Mouse (Mus musculus): ENCODE results near the gene Pga5. TPM values are rescaled to one million over a fixed set of nuclear protein-coding genes. Genes with fewer than 3 reads are reported as not detected.
A peak's percentile ranks its signal among the peaks of the same experiment; 100 is the strongest.

The Pga5 gene
- polyA plus RNA-seq, 1 experiment from 2014 or later = not detected

GRCm38 (mm10) chr19:10699851-10700250 is 22.0 kb upstream of the Pga5 start:
- ATAC-seq (replicated peaks) = 0 out of 2 replicates have a peak, but pooled peaks have one; percentile 23
- Histone ChIP-seq H3K27me3 (no peaks in the 10 kb centered on the region), H3K9me3 (no peaks in the 10 kb centered on the region), H3K4me2 (replicated peaks) (no peak overlapping the region), H3K9ac (replicated peaks) (no peak overlapping the region), H3K4me3 (no peak overlapping the region), H3K27ac (replicated peaks) (peak overlapping the region; percentile 24; the same call in 1 of the 2 replicates), H3K4me1 (peaks cover 63% of the 10 kb centered on the region), H3K36me3 (no peaks in the 10 kb centered on the region)
- WGBS = 43% methylated on average over 9 of the region's 9 CpGs

DNA sequence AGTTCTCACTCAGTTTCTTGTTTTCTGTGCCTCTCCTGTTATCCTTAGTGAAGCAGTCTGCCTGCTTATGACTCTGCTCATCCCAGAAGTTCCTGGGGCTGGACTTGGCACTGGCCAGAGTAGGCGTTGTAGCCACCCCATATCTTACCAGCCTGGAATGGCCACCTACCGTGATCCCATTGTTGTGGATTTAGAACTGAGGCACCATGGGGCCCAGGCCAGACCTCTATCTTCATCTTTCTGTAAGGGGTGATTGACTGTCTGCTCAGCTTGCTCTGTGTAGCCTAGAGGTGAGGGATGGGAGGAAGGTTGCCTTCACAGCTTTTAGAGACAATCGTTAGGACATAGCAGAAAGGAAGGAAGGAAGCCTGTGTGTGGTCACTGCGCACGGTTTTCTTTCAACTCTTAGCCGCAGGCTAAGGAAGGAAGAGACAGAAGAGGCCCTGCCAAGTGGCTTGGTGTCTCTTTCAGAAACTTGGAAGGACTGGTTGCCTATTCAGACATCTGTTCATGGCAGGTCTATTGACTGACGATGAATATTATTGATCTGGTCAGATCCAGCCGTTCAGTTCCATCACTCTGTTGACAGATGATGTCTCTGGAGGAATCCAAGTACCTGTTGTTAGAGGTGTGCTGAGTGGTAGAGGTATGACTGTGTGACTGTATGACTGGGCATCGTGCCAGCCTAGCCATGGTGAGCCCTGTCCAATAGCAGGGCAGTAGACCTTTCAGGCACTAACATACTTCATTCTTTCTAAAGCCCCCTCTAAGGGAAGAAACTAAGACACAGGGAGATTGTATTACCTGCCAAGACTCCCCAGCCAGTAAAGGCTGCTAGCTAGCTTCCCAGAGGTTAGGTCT is 20.5 kb upstream of the Pga5 start:
- H3K27ac ChIP-seq (replicated peaks) = no peak overlapping the region
- no peak overlapping the region for H3K9ac ChIP-seq (replicated peaks)
- no peaks in the 10 kb centered on the region for H3K27me3 ChIP-seq
- H3K4me2 ChIP-seq (replicated peaks) = no peak overlapping the region
- H3K9me3 ChIP-seq = no peaks in the 10 kb centered on the region
- H3K36me3 ChIP-seq = no peaks in the 10 kb centered on the region
- H3K4me3 ChIP-seq = no peak overlapping the region
- no peak for ATAC-seq (replicated peaks)
- H3K4me1 ChIP-seq = peaks cover 63% of the 10 kb centered on the region
- WGBS = 70% methylated on average over 9 of the region's 9 CpGs

GRCm38 (mm10) chr19:10695801-10696200 is 17.9 kb upstream of the Pga5 start:
- no peak overlapping the region for H3K4me3 ChIP-seq
- ATAC-seq (replicated peaks) = peak; percentile 30; the same call in 1 of the 2 replicates
- H3K36me3 ChIP-seq = no peaks in the 10 kb centered on the region
- H3K27ac ChIP-seq (replicated peaks) = peak overlapping the region; percentile 65
- 0 out of 2 replicates have a peak overlapping the region, but pooled peaks have one; percentile 27 for H3K9ac ChIP-seq (replicated peaks)
- peaks cover 66% of the 10 kb centered on the region for H3K4me1 ChIP-seq
- H3K4me2 ChIP-seq (replicated peaks) = peak overlapping the region; percentile 11; the same call in 1 of the 2 replicates
- H3K27me3 ChIP-seq = no peaks in the 10 kb centered on the region
- no peaks in the 10 kb centered on the region for H3K9me3 ChIP-seq
- WGBS = 16% methylated on average over 7 of the region's 7 CpGs

DNA sequence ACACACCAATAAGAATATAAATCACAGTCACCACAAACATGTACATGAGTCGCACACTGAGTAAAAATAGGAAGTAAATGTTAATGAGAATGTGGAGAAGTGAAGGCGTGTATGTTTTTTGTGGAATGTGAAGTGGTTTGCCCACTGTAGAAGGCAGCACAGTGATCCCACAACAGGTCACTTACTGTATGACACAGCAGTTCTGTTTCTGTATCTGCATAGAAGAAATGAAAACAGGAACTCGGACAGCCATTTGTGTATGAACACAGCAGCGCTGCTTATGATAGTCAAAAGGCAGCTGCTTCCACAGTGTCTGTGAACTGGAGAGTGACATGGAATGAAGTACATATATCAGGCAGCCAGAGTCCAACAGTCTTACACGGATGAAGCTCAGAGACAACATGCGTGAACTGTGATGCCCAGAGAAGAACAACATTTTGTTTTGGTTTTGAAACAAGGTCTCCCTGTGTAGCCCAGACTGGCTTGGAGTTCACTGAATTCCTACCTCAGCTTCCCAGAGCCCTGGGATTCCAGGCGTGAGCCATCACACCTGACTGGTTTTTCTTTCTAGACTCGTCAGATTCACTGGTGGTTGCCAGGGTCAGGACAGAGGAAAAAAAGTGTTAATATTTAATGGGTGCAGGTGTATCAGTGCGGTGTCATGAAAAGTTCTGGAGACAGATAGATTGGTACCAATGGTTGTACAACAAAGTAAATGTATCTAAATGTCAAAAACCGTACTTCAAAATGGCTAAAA is 16.2 kb upstream of the Pga5 start:
- Histone ChIP-seq H3K4me3 (no peak overlapping the region), H3K9ac (replicated peaks) (no peak overlapping the region), H3K27me3 (no peaks in the 10 kb centered on the region), H3K36me3 (no peaks in the 10 kb centered on the region), H3K4me2 (replicated peaks) (no peak overlapping the region), H3K4me1 (peaks cover 65% of the 10 kb centered on the region), H3K27ac (replicated peaks) (no peak overlapping the region), H3K9me3 (no peaks in the 10 kb centered on the region)
- WGBS = 87% methylated on average over 10 of the region's 10 CpGs
- ATAC-seq (replicated peaks) = no peak

GRCm38 (mm10) chr19:10692361-10692760 is 14.5 kb upstream of the Pga5 start:
- H3K36me3 ChIP-seq = no peaks in the 10 kb centered on the region
- H3K9me3 ChIP-seq = no peaks in the 10 kb centered on the region
- no peak overlapping the region for H3K4me2 ChIP-seq (replicated peaks)
- no peak overlapping the region for H3K27ac ChIP-seq (replicated peaks)
- peaks cover 59% of the 10 kb centered on the region for H3K4me1 ChIP-seq
- H3K27me3 ChIP-seq = no peaks in the 10 kb centered on the region
- H3K9ac ChIP-seq (replicated peaks) = no peak overlapping the region
- no peak for ATAC-seq (replicated peaks)
- no peak overlapping the region for H3K4me3 ChIP-seq
- 83% methylated on average over 4 of the region's 4 CpGs for WGBS

DNA sequence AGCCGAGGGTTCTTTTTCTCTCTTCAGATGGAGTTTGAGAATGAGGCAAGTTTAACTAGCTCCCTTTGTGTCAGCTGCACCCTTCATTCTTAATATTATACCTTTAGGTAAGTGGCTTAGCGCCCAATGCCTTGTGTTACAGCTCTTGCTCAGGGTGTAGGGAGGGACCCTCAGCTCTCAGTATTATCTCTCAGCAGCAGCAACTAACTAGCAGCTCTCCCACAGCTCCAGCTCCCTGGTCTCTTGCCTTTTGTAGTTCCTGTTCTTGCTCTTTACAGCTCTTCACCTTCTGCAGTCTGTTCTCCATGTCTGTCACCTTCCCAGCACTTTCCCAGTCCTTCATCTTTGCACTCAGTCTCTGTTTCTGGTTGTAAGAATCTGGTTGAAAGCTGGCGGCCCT is 13.8 kb upstream of the Pga5 start:
- no peak for ATAC-seq (replicated peaks)
- H3K27me3 ChIP-seq = no peaks in the 10 kb centered on the region
- no peak overlapping the region for H3K4me3 ChIP-seq
- peaks cover 54% of the 10 kb centered on the region for H3K4me1 ChIP-seq
- H3K27ac ChIP-seq (replicated peaks) = no peak overlapping the region
- H3K9me3 ChIP-seq = no peaks in the 10 kb centered on the region
- WGBS = 82% methylated on average over 3 of the region's 3 CpGs
- H3K9ac ChIP-seq (replicated peaks) = no peak overlapping the region
- H3K36me3 ChIP-seq = no peaks in the 10 kb centered on the region
- no peak overlapping the region for H3K4me2 ChIP-seq (replicated peaks)

GRCm38 (mm10) chr19:10691121-10691520 is 13.2 kb upstream of the Pga5 start:
- ATAC-seq (replicated peaks) = no peak
- no peak overlapping the region for H3K9ac ChIP-seq (replicated peaks)
- peaks cover 49% of the 10 kb centered on the region for H3K4me1 ChIP-seq
- H3K9me3 ChIP-seq = no peaks in the 10 kb centered on the region
- H3K36me3 ChIP-seq = no peaks in the 10 kb centered on the region
- WGBS = 95% methylated on average over 4 of the region's 4 CpGs
- H3K27ac ChIP-seq (replicated peaks) = no peak overlapping the region
- no peaks in the 10 kb centered on the region for H3K27me3 ChIP-seq
- no peak overlapping the region for H3K4me2 ChIP-seq (replicated peaks)
- H3K4me3 ChIP-seq = no peak overlapping the region

DNA sequence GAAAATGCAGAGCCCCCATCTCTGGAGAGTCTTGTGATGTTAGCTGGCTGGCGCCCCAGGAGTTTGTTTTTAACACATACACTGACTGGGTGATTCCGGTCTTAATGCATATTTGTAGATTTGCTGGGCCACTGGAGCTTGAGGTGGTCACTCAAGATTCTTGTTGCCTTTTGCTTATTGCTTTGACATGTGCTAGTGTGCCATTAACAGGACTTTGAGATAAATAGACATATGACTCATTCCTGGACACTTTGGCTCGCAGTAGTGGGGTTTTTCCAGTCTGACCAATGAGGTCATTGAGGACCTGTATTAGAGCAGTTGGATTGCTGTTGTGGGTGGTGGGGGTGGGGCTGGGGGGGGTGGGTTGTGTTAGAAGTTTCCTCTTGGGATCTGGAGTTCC is 12.5 kb upstream of the Pga5 start:
- H3K9me3 ChIP-seq = no peaks in the 10 kb centered on the region
- peaks cover 42% of the 10 kb centered on the region for H3K4me1 ChIP-seq
- no peaks in the 10 kb centered on the region for H3K27me3 ChIP-seq
- H3K4me2 ChIP-seq (replicated peaks) = peak overlapping the region; percentile 60
- 72% methylated on average over 3 of the region's 3 CpGs for WGBS
- no peak for ATAC-seq (replicated peaks)
- H3K4me3 ChIP-seq = peak overlapping the region; percentile 84
- H3K9ac ChIP-seq (replicated peaks) = peak overlapping the region; percentile 84
- H3K36me3 ChIP-seq = no peaks in the 10 kb centered on the region
- peak overlapping the region; percentile 94 for H3K27ac ChIP-seq (replicated peaks)

DNA sequence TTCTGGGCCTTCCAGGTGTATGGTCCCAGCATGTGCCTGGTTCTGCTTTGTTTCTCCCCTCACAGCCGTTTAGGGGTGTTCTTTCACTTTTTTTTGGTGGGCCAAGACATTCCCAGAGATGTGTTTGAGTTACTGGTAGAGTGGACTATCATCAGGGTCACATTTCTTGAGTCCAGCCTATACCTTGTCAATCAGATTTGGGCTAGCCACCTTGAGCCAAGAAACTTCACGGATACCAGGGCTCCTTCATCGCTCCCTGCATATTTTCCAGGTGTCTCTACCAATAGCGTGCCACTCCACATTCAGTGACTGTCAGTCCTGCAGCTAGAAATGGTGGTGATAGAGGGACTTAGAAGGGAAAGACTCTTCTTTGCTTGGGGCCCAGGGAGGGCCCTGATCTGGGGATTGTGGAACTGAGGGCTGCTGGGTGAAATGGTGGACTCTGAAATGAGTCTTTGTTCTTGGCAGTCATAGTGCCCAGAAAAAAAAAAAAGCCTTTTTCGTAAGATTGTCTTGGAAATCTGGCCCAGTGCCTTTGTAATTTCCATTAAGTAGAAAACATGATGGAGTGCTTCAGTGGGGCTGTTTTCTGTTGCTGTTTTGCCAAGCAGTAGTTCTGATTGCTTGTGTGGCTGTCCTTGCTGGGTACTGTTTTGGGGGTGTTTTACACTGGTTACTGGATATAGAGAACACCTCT is 11.7 kb upstream of the Pga5 start:
- Histone ChIP-seq H3K27ac (replicated peaks) (peak overlapping the region; percentile 94), H3K4me3 (peak overlapping the region; percentile 84), H3K9me3 (no peaks in the 10 kb centered on the region), H3K36me3 (no peaks in the 10 kb centered on the region), H3K9ac (replicated peaks) (peak overlapping the region; percentile 84), H3K4me1 (peaks cover 39% of the 10 kb centered on the region), H3K27me3 (no peaks in the 10 kb centered on the region), H3K4me2 (replicated peaks) (peak overlapping the region; percentile 60)
- WGBS = 27% methylated on average over 5 of the region's 5 CpGs
- ATAC-seq (replicated peaks) = peak; percentile 1; the same call in 1 of the 2 replicates

DNA sequence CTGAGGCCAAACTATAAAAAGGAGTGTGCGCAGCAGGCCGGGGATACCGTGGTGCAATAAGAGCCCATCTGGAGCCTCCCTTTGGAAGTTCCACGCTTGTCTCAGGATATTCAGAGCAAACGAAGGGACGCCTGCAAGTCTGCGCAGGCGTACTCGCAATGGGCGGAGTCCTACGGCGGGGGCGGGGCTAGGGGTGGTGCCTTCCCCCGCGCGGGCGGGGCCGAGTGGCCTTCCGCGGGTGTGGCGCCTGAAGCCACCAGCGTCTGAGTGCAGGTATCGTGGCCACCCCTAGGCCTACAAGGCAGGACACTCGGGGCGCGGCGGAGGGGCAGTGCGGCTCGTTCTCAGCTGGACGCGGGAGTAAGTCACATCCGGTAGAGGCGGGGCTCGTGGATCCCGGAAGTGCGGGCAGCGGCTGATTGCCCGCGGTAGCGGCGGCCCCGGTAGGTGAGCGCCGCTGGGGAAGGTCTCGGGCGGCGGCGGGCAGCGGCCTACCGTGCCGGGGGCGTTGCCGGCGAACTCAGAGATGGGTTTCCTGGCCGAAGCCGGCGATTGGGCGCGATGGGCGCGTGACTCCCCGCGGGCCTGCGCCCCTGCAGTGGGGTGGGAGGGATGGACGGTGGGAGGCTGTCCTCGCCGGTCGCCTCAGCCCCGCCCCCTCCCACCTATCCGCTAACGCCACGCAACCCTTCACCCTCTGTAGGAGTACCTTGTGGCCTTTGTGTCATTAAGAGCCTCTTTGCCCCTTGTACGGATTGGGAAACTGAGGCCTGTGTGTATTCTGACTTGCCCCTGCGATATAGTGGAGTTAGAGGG is 10.9 kb upstream of the Pga5 start, which contains the start of gene Vps37c:
Gene Vps37c, plus strand, starts transcription at position 199 of the 816 bp plus-strand sequence.
- under 1% methylated on average over 67 of the region's 74 CpGs for WGBS
- peak within 1 kb of the TSS; percentile 60 for H3K4me2 ChIP-seq (replicated peaks)
- H3K27ac ChIP-seq (replicated peaks) = peak within 1 kb of the TSS; percentile 94
- H3K4me1 ChIP-seq = peaks cover 39% of the 10 kb centered on the region
- H3K9me3 ChIP-seq = no peaks in the 10 kb centered on the region
- peak; percentile 90 for ATAC-seq (replicated peaks)
- peak within 1 kb of the TSS; percentile 84 for H3K4me3 ChIP-seq
- H3K27me3 ChIP-seq = no peaks in the 10 kb centered on the region
- no peaks in the 10 kb centered on the region for H3K36me3 ChIP-seq
- H3K9ac ChIP-seq (replicated peaks) = peak within 1 kb of the TSS; percentile 84

- peaks cover 24% of the 10 kb centered on the region for H3K4me1 ChIP-seq
- no peak overlapping the region for H3K4me2 ChIP-seq (replicated peaks)
- H3K27me3 ChIP-seq = no peaks in the 10 kb centered on the region
- H3K4me3 ChIP-seq = no peak overlapping the region
- no peak overlapping the region for H3K27ac ChIP-seq (replicated peaks)
- ATAC-seq (replicated peaks) = no peak
- no peaks in the 10 kb centered on the region for H3K36me3 ChIP-seq
- no peak overlapping the region for H3K9ac ChIP-seq (replicated peaks)
- no peaks in the 10 kb centered on the region for H3K9me3 ChIP-seq
- 86% methylated on average over 2 of the region's 2 CpGs for WGBS
Measured at GRCm38 (mm10) chr19:10685727-10686126, 7.9 kb upstream of the Pga5 start.

Measured in forebrain, embryonic 15.5 days (tissue).